Mouse (Mus musculus) lung, postnatal 0 days (tissue): ENCODE measurements at regions not wholly inside any gene's neighbourhood (a gene's known extent, or its start where the extent isn't known, plus 50 kb on each side); places are given as distances from the start of the nearest gene placed in this dataset.

Experiments
- ATAC-seq: fragments of 200-750 bp; cut with Nextera tagmentation; 2 replicates; pipeline ENCODE4 v1.8.0; 2017; ENCODE audit warnings: moderate library complexity
- DNase-seq: peaks from one replicate; pipeline ENCODE4 v3.0.0-alpha.2; 2016; ENCODE audit warnings: low spot score
- H3K27ac ChIP-seq: fragments of 300-500 bp; sonication (generic); 2 replicates; pipeline ENCODE4 v1.5.1; 2014; ENCODE audit warnings: antibody characterized with exemption, mild to moderate bottlenecking, low read length, mixed read lengths
- H3K27me3 ChIP-seq: fragments of 300-500 bp; sonication (generic); replicated peaks from 2 replicates; pipeline ENCODE4 v1.6.1; 2014; ENCODE audit warnings: low read length, mixed read lengths; ENCODE audit not compliant: insufficient read depth
- H3K36me3 ChIP-seq: fragments of 300-500 bp; sonication (generic); 2 replicates; pipeline ENCODE4 v1.6.1; 2014; ENCODE audit warnings: low read length, mixed read lengths; ENCODE audit not compliant: insufficient read depth
- H3K4me1 ChIP-seq: fragments of 300-500 bp; sonication (generic); 2 replicates; pipeline ENCODE4 v1.6.1; 2014; ENCODE audit warnings: antibody characterized with exemption, low read depth, low read length, mixed read lengths; ENCODE audit not compliant: insufficient read depth
- H3K4me2 ChIP-seq: fragments of 300-500 bp; sonication (generic); replicated peaks from 2 replicates; pipeline ENCODE4 v1.6.1; 2014; ENCODE audit warnings: low read depth, mild to moderate bottlenecking, low read length, moderate library complexity, mixed read lengths
- H3K4me3 ChIP-seq: fragments of 300-500 bp; sonication (generic); 2 replicates; pipeline ENCODE4 v1.5.1; 2014; ENCODE audit warnings: low read depth, low read length
- H3K9ac ChIP-seq: fragments of 300-500 bp; sonication (generic); replicated peaks from 2 replicates; pipeline ENCODE4 v1.6.1; 2014; ENCODE audit warnings: low read depth, mild to moderate bottlenecking
- H3K9me3 ChIP-seq: fragments of 300-500 bp; sonication (generic); 2 replicates; pipeline ENCODE4 v1.6.1; 2016; ENCODE audit warnings: low read length, mixed read lengths
- CTCF ChIP-seq: IDR thresholded peaks from 2 replicates; pipeline ENCODE4 v1.5.1; 2016; ENCODE audit warnings: antibody characterized with exemption, mild to moderate bottlenecking
- EP300 ChIP-seq: IDR thresholded peaks from 2 replicates; pipeline ENCODE4 v1.6.1; 2016; ENCODE audit warnings: antibody characterized with exemption, mild to moderate bottlenecking, control low read depth
- WGBS: fragments of 180-500 bp; shearing (Covaris S2); extraction: QIAGEN DNeasy Blood & Tissue Kit; methylation state at CpG from one replicate; pipeline ENCODE4 v1.1.7; 2014; 5-methylcytosine and 5-hydroxymethylcytosine counted together

DNA sequence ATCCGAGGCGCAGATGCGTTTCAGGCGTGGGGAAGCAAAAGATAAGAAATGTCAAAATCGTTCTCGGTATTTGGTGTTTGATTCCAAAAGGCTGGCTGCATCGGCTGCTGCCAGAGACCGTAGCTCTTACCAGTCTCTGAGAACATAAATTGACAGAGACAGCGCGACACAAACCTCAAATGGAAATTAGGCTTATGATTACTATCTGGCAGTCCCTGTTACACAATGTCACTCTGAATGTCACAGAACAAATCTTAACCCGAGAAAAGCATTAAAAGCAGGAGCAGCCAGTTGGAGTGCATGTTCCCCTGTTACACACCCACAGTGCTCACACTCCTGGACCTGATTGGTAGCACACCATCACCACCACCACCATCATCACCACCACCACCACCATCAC, 262.0 kb downstream of the Gm19410 start:
- DNase-seq (no peak), ATAC-seq (no peak)
- Histone ChIP-seq H3K4me3 (no peak overlapping the region), H3K9ac (no peak overlapping the region), H3K9me3 (no peaks in the 10 kb centered on the region), H3K27me3 (no peaks in the 10 kb centered on the region), H3K4me1 (no peaks in the 10 kb centered on the region), H3K4me2 (no peak overlapping the region), H3K36me3 (no peaks in the 10 kb centered on the region), H3K27ac (no peak overlapping the region)
- TF ChIP-seq CTCF: no peak
- TF ChIP-seq EP300: no peak
- WGBS: 53% methylated on average over 11 of the region's 11 CpGs

- H3K4me1 ChIP-seq: no peaks in the 10 kb centered on the region
- ATAC-seq (no peak), DNase-seq (no peak)
- 73% methylated on average over 9 of the region's 9 CpGs for WGBS
- no peaks in the 10 kb centered on the region for H3K27me3 ChIP-seq
- no peaks in the 10 kb centered on the region for H3K36me3 ChIP-seq
- no peaks in the 10 kb centered on the region for H3K9me3 ChIP-seq
- no peak overlapping the region for H3K9ac ChIP-seq
- TF ChIP-seq EP300 (no peak), CTCF (no peak)
- no peak overlapping the region for H3K4me2 ChIP-seq
- H3K27ac ChIP-seq: no peak overlapping the region
- no peak overlapping the region for H3K4me3 ChIP-seq
Observed at GRCm38 (mm10) chr8:36028121-36028955, 262.7 kb downstream of the Gm19410 start.

- H3K4me2 ChIP-seq: no peak overlapping the region
- TF ChIP-seq CTCF: no peak
- ATAC-seq: peak; percentile 57
- no peaks in the 10 kb centered on the region for H3K9me3 ChIP-seq
- H3K4me3 ChIP-seq: no peak overlapping the region
- DNase-seq: peak; percentile 53
- H3K27ac ChIP-seq: no peak overlapping the region
- H3K4me1 ChIP-seq: no peaks in the 10 kb centered on the region
- 43% methylated on average over 2 of the region's 2 CpGs for WGBS
- no peaks in the 10 kb centered on the region for H3K36me3 ChIP-seq
- no peaks in the 10 kb centered on the region for H3K27me3 ChIP-seq
- H3K9ac ChIP-seq: no peak overlapping the region
Observed at GRCm38 (mm10) chr8:36029445-36029844, 263.9 kb downstream of the Gm19410 start.

GRCm38 (mm10) chr8:36030237-36030636, 264.6 kb downstream of the Gm19410 start:
- H3K9ac ChIP-seq: no peak overlapping the region
- H3K9me3 ChIP-seq: no peaks in the 10 kb centered on the region
- no peaks in the 10 kb centered on the region for H3K4me1 ChIP-seq
- no peak overlapping the region for H3K4me3 ChIP-seq
- no peak overlapping the region for H3K27ac ChIP-seq
- no peaks in the 10 kb centered on the region for H3K27me3 ChIP-seq
- WGBS: 66% methylated on average over 3 of the region's 3 CpGs
- TF ChIP-seq CTCF: no peak
- TF ChIP-seq EP300: no peak
- H3K4me2 ChIP-seq: no peak overlapping the region
- no peaks in the 10 kb centered on the region for H3K36me3 ChIP-seq
- ATAC-seq (no peak), DNase-seq (no peak)

DNA sequence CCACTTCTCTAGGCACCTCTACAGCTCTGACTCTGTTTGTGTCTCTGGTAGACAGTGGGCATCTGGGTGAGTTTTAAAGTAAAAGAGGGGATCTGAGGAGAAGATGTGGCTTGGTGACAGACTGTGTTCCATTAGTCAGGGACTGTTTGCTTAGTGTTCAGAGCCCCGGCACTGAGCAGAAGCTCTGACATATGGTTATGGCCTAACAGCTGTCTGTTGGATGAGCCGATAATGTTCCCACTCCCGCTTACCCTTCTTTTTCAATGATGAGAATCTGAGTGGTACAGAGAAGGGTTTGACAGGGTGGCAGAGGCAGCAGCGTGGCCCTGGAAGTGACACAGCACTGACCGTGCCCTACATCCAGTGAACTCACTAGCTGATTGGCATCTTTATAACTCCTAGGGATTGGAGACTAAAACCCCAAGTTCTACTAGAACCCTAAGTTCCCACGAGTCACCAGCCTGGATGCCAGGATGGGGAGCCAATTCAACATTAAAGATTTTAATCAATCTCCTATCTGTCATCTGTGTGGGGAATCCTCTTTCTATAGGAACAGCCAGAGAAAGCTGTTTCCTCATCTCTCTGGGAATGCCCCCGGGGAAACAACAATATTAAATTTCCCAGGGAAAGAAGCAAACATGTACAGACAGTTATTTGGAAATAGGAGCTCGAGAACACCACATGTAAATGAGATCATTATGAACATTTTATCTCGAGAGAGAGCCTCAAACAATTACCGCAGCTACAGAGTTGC, 266.6 kb downstream of the Gm19410 start:
- Histone ChIP-seq H3K4me1 (no peaks in the 10 kb centered on the region), H3K36me3 (no peaks in the 10 kb centered on the region), H3K9me3 (no peaks in the 10 kb centered on the region), H3K4me2 (no peak overlapping the region), H3K9ac (no peak overlapping the region), H3K27me3 (no peaks in the 10 kb centered on the region), H3K4me3 (no peak overlapping the region), H3K27ac (no peak overlapping the region)
- 78% methylated on average over 10 of the region's 10 CpGs for WGBS
- DNase-seq: no peak
- no peak for ATAC-seq
- TF ChIP-seq EP300: no peak
- no peak for TF ChIP-seq CTCF

- H3K4me2 ChIP-seq: no peak overlapping the region
- H3K9ac ChIP-seq: no peak overlapping the region
- no peak for TF ChIP-seq CTCF
- H3K36me3 ChIP-seq: no peaks in the 10 kb centered on the region
- WGBS: 87% methylated on average over 7 of the region's 7 CpGs
- no peak overlapping the region for H3K27ac ChIP-seq
- ATAC-seq (no peak), DNase-seq (no peak)
- H3K9me3 ChIP-seq: no peaks in the 10 kb centered on the region; the same call in 1 of the 2 replicates
- no peak overlapping the region for H3K4me3 ChIP-seq
- H3K27me3 ChIP-seq: no peaks in the 10 kb centered on the region
- H3K4me1 ChIP-seq: no peaks in the 10 kb centered on the region
Observed at GRCm38 (mm10) chr8:36035339-36035738, 269.7 kb downstream of the Gm19410 start.
